Mouse (Mus musculus) v-Abl transformed pro-B cells (cell line): ENCODE measurements around the gene Olfr1495.

Source experiments
- in situ Hi-C, 2 experiments: fragments of 400-800 bp; cut with MboI; formaldehyde crosslinking; loops; one replicate each; pipeline ENCODE4 v1.15.1; 2025; ENCODE audit not compliant: unreplicated experiment in 2 of 2

Olfr1495 gene

GRCm38 (mm10) chr19:13764306-13764705, at the start of gene Olfr1495:
Gene Olfr1495 (plus strand): TSS chr19:13764606.
- in situ Hi-C loops, result no loop called here

DNA sequence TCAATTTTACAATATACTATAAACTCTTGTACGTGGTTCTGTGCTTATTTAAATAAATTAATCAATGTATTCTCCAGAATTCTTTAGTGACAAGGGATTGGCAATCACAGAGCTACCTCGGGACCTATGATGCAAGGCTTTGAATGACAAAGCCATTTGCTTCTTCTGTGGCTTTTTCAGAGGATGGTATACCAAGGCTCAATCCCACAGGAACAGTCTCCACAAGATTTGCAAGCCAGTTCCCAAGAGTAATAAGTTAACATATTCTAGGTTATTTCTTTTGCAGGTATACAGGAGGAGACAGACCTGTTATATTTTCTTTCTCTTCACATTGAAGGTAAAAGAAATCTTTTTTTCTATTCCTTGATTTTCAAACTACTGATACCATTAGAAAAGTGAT, 41.4 kb upstream of the Olfr1495 start, which contains the start of gene Olfr1493-ps1:
Gene Olfr1493-ps1 (plus strand): TSS at position 301 of the 400 bp plus-strand sequence.
- in situ Hi-C loops, result no loop called here

DNA sequence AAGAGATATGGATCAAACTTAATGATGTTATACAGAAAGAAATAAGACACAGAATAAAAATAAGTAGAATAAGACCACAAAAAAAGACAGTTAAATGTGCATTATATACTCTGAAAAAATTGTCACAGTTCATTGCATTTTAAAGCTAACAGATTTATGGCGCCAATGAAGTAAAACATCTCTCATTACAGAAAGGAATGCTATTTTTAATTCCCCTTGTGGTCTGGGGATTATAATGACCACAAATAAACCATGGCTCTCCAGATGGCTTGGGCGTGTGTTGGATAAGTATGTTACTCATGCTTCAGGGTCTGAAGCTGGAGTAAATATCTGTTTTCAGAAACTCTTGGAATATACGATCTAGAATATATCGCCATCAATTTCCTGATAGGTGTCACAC, 25.0 kb upstream of the Olfr1495 start, which contains the start of gene Olfr1494:
Gene Olfr1494 (plus strand): TSS at position 301 of the 400 bp plus-strand sequence.
- in situ Hi-C loops, result no loop called here

DNA sequence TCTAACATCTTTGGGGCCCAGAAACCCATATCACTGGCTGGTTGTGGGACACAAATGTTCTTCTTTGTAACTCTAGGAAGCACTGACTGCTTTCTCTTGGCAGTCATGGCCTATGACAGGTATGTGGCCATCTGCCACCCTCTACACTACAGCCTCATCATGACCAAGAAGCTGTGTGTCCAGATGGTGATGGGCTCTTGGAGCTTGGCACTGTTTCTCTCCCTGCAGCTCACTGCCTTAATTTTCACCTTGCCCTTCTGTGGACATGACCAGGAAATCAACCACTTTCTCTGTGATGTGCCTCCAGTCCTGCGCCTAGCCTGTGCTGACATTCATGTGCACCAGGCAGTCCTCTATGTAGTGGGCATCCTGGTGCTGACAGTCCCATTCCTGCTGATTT, 15.0 kb upstream of the Olfr1495 start:
- in situ Hi-C loops, result no loop called here

GRCm38 (mm10) chr19:13768565-13769276, 4.3 kb downstream of the Olfr1495 start:
- in situ Hi-C loops, result no loop called here

DNA sequence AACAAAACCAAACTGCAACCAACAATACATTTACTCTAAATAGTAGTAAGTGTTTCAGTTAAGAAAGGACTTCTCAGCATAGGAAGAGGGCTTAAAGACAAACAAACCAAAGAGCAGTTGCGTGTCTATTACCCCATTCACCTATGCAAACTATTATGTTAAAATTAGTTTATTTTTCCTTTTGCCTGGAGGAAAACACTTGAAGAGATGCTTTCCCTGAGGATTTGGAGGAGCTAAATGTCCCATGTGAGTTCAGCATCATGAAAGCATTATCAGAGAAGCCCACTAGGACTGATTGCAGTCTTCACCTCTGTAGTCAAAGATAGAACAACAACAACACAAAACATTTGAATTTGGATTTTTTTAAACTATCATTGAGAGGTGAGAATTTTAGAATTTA, 13.2 kb downstream of the Olfr1495 start, which contains the start of gene Olfr1496:
Gene Olfr1496 (plus strand): TSS at position 301 of the 400 bp plus-strand sequence.
- in situ Hi-C loops, result no loop called here

DNA sequence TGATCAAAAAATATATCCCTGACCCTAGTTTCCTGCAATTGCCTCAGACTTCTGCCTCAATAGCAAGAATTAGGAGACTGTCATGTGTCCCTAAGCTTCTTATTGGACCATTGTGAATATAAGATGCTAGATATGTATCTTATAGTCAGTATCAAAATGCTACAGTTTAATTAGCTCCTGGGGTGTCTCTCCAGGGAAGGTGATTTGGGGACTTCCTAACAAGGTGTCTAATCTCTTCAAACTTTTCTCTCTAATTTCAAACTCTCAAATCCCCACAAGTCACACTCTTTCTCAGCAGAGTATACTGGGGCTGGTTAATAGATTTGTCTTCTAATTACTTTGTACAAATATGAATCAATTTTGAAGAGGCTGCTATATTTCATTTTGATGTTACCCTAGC, 33.7 kb downstream of the Olfr1495 start, which contains the start of gene Olfr1497:
Gene Olfr1497 (minus strand): TSS at position 101 of the 400 bp plus-strand sequence.
- in situ Hi-C loops, result no loop called here

- in situ Hi-C loops, result loop anchor here in 1 of 2 experiments (25.0 kb wide), 2 partner anchors 968 to 1393 kb away; partner anchors contain the start of genes Gm5244 and Olfr1441
These were observed 41.1 kb downstream of the Olfr1495 start for GRCm38 (mm10) chr19:13805486-13805885.

DNA sequence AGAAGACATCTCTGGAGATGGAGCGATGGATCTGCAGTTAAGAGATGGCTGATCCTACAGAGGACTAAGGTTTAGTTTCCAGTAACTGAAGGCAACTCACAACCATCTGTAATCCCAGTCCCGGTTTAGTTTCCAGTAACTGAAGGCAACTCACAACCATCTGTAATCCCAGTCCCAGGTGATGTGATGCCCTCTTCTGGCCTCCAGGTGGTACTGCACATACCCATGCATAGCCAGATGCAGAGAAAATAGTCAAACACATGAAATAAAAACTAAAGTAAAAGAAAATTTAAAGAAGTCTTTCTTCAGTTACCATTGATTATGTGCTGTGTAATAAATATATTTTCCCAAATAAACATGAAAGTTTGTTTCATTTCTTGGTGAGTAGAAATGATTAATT, 48.4 kb downstream of the Olfr1495 start:
- in situ Hi-C loops, result loop anchor here (10.0 to 25.0 kb wide), 5 partner anchors 976 to 1788 kb away; partner anchors contain the start of genes Gm4952 (in 1 of the 2), Gm5244 (in 1 of the 2) and Olfr1441 (in 1 of the 2)

DNA sequence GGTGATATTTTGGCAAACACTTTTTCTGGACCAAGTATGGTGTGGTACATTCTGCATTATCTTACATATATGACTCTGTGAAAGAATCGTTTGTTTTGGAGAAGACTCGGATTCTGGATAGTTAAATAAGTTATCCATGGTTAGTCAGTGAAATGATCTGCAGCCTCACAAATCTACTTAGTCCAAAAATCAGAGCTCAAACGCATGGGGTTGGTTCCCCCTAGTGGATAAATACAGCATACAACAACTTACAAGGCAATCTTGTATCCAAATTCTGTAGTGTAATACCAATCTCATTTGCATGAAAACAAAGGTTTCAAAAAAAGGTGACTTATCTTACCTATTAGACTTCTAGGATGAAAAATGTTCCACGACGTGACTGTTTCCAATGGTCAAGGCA, 54.4 kb downstream of the Olfr1495 start:
- in situ Hi-C loops, result loop anchor here (5.0 to 25.0 kb wide), 7 partner anchors 982 to 1794 kb away; partner anchors contain the start of genes Gm4952 (in 1 of the 2), Gm5244 (in 1 of the 2) and Olfr1441 (in 1 of the 2)

DNA sequence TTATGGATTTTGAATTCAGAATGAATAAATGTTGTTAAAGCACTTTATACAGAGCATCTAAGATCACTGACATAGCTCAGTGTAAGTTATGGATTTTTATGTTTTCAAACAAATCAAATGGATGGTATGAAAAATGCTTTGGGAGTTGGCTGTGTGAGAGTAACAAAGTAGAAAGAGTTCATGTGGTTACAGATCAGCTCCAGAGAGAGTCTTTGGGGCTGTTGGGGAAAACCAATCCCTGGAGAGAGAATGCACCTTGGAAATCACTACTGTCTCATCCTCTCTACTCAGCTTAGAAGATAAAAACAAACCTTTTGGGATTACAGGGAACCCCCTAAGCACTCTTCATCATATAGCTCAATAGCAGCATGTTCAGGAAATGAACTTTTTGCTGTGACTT, 54.9 kb downstream of the Olfr1495 start, which contains the start of gene Olfr1499:
Gene Olfr1499 (minus strand): TSS at position 101 of the 400 bp plus-strand sequence.
- in situ Hi-C loops, result loop anchor here (5.0 to 25.0 kb wide), 7 partner anchors 982 to 1795 kb away; partner anchors contain the start of genes Gm4952 (in 1 of the 2), Gm5244 (in 1 of the 2) and Olfr1441 (in 1 of the 2)
